Mouse (Mus musculus): ENCODE measurements around the gene Dexi.

The Dexi gene

DNA sequence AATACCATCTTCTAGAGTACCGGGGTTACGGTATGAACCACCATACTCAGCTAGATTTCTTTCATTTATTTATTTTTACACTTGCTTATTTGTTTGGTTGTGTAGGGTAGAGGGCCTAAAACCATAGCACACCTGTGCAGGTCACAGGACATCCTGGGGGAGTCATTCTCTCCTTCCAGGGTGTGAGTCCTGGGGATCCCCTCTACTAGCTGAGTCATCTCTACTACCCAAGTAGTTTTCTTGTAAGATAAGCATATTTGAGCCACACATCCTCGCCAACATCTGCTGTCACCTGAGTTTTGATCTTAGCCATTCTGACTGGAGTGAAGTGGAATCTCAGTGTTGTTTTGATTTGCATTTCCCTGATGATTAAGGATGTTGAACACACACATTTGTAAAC, 50.3 kb downstream of the Dexi start:
- no peak for DNase-seq

DNA sequence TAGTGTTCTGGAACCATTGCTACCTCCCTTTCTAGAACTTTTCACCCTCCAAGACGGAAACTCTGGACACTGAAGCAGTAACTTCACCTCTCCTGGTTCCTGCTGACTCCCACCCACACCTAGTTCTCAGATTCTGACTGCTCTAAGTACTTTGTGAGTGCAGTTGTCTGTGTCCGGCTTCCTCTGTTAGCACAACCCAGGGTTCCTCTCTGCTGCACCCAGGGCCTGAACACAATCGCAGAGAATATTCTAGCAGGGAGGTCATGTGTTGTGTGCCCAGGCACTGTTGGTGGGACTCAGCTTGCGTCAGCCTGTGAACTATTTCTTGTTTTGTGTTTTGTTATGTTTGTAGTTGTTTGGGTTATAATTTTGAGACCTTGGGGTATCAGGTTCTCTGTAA, 51.1 kb downstream of the Dexi start:
- no peak for DNase-seq

DNA sequence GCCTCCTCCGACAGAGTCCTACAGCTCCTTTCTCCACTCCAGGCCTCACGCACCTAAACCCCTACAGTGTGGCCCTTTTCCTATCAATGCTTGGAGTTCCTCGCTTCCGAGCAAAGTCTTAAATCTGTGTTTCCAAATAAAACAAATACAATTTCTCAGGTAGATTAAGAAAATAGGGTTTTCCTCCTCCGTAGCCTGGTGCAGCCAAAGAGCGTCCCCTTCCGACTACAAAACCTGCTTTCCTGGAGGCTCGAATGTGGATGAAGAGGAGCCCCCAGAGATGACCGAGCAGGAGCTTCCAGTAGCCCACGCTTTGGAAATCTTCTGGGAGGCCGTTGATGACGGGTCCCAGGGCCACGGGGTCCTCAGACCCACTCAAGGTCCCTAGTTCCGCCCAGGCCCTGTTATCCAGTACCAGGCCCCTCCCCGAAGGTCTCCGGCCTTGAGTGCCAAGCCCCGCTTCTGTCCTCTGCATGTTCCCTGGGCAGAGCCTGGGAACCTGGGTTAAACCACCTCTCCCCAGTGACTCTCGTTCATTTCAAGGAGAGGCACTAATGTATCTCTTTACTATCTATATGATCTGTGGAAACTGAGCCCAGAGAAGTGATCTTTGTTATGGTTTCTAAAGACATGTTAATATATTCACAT, 52.2 kb downstream of the Dexi start:
- DNase-seq, result no peak

DNA sequence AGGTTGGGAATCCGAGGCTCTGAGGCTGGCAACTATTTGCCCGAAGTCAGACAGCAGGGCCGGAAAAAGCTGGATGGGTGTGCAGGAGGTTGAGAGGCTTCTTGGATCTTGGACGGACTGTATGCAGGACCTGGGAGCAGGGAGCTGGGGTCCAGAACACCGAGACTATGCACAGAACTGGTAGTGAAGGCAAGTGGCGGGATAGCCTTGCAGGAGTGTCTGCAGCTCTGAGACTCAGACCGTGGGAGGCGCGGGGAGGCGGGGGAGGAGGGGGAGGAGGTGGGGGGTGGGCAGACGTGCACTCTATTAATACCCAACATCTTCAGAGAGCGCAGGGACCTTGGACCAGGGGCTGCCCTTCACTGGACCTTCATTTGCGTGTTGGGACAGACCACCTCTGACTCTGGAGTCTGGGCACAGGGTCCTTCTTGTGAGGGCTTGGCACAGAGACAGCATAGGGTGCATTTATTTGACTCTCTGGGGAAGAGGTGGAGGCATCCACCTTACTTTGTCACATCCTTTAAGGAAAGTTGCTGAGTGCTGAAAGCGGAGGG, 52.9 kb downstream of the Dexi start:
- no peak for DNase-seq

DNA sequence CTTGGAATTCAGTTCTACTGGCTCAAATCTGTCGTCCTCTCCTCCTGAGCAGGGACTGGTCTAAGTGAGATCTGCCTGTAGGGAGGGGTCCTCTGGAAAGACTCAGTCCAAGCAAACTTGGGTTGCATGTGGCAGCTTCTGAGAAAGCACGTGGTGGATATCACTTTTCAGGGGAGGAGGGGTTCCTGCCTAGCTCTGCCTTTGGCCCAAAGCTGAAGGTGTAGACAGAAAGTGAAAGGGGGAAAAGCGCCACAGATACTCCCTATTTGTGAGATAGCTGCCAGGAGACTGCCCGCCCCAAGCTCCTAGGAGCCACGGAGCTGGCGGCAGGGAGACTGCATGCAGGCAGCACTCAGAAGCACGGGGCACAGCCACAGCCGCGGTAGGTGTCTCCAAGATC, 53.4 kb downstream of the Dexi start:
- no peak for DNase-seq

DNA sequence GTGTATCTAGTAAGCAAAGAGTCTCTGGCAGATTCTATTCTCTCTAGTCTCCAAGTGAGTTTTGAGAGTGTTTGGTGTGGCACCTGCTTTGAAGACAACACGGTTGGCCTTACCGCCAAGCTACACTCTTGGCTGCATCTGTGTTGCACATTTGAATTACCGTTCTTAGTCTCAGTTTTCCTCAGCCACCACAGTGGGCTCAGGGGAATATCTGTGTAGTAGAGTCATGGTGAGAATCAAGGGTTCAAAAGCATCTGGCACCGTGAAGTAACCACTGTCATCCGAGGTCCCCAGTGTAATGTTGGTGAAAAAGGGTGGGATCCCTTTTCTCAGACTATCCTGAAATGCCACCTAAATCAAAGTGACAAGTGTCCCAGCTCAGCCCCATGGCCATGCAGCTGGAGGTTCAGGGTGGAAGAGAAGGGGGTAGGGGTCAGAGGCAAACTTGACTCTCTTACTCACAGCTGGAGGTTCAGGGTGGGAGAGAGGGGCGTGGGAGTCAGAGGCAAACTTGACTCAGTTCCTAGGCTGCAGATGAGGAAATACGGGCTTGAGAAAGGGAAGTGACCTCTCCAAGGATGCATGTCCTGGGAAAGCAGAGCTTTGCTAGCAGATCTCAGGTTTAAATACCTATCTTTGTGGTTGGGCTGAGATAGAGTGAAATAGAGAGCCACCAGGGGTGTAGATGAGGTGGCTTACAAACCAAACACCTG, 53.9 kb downstream of the Dexi start:
- DNase-seq, result no peak

DNA sequence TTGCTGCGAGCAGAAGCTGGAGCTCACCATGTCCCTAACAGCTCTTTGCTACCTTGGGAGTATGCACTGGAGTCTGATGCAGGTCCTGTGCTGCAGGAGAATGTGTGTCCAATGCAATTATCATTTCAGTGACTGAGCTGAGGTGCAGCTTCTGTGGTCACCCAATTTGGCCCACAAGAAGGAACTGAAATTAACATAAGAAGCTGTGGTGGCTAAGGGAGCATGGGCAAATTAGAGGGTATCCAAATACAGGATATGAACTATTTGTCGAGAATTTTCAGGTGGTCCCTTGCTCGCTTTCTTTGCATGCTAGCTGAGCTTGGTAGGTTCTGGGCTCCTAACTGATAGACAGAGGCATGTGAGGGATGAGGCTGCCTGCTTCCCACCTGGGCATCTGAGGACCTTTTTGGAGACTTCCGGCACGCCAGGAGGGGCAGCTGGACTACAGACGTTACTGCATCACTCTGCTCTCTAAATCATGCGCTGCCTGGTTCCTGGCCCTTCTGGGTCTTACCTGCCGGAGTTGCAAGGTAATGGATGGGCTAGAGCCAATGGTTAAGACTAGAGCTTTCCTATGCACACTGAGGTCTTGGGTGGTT, 54.9 kb downstream of the Dexi start:
- no peak for DNase-seq

DNA sequence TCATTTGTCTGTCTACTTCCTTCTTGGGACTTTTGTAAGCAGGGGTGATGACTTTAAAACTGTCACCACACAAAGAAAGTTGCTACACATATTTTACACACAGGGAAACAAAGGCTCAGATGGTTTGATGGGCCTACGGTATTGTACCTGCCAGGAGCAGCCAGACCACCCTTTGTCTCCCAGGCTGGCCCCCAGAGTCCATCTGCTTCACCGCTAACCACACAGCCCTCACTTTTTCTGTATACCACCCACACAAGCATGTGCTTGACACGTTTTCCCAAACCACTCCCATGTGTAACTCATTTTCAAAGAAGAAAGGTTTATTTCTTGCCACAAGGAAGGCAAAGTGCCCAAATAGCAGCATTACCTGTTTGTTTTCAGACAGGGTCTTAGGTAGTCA, 55.9 kb downstream of the Dexi start:
- no peak for DNase-seq

DNA sequence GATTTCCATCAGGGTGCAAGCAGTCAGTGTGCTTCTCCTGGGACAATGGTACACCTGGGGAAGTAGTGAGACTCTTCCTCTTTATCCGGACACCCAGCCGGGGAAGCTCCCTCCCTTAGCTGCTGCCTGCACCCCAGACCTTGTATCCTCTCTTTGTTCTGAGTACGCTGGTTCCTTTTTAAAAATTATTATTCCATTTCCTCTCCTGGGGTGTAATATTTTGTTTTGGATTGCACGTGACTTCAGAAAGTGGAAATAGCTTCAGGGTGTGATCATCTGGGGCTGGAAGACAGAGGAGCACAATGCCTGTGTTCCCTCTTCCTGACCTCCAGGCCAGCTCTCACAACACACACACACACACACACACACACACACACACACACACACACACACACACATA, 60.5 kb downstream of the Dexi start:
- no peak for DNase-seq

DNA sequence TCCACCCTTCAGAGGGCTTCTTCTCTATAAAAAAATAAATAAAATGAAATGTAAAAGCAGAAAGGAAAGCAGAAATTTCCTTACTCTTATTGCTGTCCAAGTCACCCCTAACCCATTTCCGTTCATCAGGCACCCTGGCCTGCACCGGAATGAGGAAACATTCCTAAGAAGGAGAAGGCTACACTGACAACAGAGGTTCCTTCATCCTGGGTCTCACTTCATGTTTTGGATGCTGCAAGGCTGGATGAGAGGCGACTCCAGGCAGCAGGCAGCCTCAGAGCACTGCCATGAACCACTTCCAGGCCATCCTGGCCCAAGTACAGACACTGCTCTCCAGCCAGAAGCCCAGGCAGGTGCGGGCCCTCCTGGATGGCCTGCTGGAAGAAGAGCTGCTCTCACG, 63.0 kb downstream of the Dexi start, which contains the start of gene Ciita:
TSS of gene Ciita (plus strand) at position 203 of the 400 bp plus-strand sequence.
- no peak for DNase-seq

DNA sequence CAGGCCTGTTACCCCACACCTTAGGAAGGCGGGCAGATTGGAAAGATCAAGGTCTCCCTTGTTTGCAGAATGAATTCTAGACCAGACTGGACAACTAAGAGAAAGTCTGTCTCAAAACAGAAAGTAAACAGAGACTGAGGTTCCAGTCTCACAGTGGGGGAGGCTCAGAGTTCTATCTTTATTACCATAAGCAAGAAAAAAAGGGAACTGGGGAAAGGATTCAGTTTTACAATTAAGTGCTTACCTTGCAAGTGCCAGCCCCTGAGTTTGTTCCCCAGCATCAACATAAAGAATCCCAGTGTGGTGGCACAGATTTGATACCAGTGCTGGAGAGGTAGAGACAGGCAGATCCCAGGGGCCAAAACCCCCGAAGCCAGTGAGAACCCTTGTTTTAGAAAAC, 66.9 kb downstream of the Dexi start:
- no peak for DNase-seq

DNA sequence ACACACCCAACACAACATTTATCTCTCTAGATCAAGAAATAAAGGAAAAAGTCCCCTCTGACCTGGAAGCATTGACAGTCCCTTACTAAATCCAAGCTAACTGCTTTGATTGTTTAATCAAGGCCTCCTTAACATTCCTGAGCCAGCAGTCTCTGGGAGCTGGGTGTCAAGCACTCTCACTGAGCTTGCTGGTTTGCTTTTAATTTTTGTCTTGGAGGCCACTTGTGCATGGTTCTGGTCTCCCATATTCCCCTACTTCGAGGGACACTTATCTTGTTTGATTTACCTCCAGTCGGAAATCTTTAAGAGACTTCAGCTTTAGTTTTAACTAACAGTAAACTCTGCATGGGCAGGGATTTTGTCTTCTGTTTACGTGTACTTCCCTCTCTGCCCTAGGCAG, 67.9 kb downstream of the Dexi start:
- DNase-seq, result no peak

DNA sequence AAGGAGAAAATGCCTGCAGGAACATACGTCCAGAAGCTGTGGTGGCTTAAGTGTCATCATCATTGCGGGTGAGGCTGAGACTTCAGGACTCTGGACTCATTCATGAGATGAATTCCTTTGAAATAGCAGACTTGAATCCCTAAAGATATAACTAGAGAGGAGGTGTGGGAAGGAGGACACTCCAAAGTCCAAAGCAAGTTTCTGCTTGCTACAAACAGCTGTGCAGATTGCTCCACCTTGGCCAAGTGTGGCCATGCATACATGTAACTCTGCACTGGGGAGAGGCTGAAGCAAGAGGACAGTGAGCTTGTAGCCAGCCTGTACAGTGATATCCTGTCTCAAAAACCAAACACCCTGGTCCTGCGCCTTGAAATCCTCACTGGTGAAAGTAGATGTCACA, 70.9 kb downstream of the Dexi start:
- no peak for DNase-seq

DNA sequence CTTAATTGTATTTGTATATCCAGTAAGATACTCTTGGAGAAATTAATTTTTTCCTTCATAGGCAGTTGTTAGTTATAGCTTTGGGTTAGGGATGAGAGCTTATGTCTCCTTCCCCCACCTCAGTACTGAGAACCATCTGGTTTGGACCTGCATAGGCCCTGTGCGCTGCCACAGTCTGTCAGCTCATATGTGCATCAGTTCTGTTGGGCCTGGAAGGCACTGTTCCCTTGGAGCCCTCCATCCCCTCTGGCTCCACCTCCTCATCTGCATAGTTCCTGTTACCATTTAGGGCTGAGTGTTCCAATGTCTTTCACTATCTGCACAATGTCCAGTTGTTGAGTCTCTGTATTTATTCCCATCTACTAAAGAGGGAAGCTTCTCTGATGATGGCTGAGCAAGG, 74.7 kb downstream of the Dexi start:
- DNase-seq, result peak; percentile 16

DNA sequence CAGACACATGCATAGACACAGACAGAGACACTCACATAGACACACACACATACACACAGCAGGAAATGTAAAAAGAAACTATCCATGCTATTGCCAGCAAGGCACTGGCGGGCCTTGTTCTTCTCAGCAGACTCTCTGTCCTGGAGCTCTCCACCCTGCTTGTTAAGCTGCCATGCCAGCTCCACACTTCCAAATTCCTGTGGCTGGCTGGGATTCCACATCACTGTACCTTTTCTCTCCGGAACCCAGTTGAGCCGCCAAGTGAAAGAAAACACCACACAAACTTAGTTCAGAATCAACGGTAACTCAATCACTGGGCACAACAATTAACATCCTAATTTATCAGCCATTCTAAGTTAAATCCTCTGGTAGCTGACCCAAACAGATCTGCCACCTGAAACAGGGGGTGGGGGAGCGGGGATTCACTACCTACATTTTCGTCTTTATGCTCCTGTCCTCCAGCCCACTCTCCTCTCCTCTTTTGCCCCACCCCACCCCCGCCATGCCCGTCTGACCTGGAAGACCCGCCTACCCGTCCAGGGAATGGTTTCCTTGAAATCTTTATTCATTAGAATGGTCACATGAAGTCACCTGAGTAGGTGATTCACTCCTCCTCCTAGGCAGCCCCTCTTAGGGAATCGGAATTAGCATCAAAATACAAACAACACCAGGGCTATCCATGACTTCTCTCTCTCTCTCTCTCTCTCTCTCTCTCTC, 75.3 kb downstream of the Dexi start:
- no peak for DNase-seq

DNA sequence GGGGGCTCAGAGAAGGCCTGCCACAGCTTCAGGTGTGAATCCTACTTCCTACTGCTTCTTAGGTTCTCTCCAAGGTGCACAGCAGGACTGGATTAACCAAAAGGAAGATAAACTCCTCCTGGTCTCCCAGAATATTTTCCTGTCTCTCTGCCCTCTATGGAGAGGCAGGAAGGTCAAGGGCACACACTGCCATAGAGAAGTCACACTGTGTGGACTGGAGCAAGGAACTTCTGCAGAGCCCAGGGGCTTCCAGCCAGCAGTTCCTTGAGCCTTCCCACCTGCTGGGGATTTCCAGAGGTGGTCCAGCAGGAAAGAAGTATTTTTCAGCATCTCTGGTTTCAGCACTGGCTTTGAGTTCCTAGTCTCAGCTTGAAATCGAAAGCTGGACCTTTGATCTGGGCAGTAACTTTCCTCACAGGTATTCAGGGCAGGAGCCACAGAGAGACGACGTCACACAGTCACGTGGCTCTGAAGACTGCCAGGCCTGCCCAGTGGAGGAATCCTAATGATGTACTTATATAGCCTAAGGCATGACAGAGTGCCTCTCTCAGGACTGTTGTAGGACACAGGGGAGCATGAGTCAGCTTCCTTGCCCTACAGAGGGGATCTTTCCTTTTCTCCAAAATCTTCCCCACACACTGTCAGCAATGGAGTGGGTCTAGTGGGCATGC, 77.7 kb downstream of the Dexi start:
- no peak for DNase-seq

DNA sequence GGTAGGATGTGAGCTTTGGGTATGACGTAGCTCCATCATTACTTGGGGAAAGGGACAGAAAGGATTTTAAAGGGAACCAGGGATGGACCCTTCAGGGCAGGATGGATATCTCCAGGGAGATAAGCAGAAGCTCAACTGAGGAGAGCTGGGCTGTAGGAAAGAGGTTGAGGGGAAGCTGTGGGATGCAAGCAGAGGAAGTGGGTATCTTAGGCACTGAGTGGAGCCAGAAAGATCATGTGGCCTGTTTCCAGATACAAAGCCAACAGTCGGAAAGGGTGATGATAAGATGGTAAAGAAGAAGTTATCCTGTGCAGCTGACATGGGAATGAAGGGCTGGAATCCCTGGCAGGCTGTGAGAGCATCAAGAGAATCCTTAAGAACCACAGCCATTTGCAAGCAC, 81.7 kb downstream of the Dexi start:
- no peak for DNase-seq

DNA sequence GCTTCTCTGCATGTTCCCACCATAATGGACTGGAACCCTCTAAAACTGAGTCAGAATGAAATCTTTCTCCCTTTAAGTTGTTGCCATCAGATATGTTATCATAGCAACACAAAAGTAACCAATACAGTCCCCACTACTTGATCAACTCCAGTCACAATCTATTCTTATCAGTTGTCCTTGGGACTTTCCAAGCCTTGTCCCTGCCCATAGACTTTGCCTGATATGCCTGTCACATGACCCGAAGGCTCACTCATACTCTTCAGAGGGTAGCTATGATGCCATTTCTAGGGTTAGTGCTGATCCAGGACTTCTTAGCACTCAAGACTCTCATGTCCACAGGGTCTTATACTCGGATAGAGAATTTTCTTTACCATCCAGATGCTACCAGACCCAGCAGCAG, 82.7 kb downstream of the Dexi start:
- DNase-seq, result no peak

DNA sequence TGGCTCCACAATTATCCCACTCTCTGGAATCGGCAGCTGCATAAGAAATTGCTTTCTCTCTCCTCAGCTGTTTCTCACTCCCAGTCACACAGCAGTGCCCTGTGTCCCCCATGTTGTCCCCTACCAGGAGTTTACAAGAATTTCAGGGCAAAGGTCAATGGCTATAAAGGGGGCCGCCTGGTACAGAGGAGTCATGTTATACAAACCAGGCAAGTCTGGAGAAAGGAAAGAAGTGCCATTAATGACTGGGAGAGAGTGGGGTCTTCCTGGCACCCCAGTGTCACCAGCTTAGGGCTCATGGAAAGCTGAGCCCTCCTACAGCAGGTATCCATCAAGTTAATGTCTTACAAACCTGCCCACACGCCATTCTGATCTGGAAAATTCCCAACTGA, 88.3 kb downstream of the Dexi start:
- no peak for DNase-seq

DNA sequence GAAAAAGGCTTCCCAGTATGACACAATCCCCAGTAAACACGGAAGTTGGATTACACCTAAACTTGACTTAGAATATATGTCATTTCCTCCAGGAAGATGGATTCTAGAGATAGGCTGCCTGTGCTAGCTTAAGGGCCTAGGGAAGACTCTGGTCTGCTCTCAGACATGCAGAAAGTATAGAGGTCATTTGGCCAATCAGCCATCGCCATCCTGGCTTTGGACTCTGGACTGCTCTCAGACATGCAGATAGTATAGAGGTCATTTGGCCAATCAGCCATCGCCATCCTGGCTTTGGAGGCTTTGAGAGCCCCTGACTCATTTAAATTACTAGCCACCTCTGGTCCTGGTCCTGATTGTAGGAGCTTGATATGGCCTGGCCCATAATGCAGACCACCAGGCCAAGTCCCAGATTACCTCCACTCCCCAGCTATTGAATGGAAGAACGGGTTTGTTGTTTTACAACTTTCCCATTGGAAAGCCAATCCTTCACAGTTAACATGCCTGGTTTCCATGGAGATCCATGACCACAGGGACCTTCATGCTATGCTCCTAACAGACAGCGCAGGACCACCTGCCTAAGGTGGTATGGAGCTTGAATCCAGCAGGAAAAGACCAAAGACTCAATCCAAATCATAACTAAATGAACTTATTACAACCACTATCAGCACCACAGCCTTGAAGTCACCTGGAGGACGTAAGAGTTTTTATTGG, 88.8 kb downstream of the Dexi start:
- no peak for DNase-seq

Data from right cerebral cortex, postnatal 25 days (tissue).